Mouse (Mus musculus): ENCODE results near the gene Ptprk. TPM values are rescaled to one million over a fixed set of nuclear protein-coding genes. Genes with fewer than 3 reads are reported as not detected.

Gene Ptprk
- polyA plus RNA-seq, 1 experiment from 2014 or later, result 29.7 TPM

- Histone ChIP-seq H3K4me1 (replicated peaks; ENCODE audit: control insufficient read depth, insufficient read depth, low read length) (no peaks in the 10 kb centered on the region), H3K4me2 (ENCODE audit: low read depth, low read length, severe bottlenecking) (no peak overlapping the region), H3K9ac (ENCODE audit: low read length) (no peak overlapping the region), H3K27ac (ENCODE audit: low read depth, low read length) (no peak overlapping the region), H3K36me3 (ENCODE audit: control insufficient read depth, insufficient read depth, low read length) (no peaks in the 10 kb centered on the region), H3K27me3 (ENCODE audit: control insufficient read depth, insufficient read depth, low read length) (no peaks in the 10 kb centered on the region), H3K9me3 (ENCODE audit: control insufficient read depth, low read length) (no peaks in the 10 kb centered on the region), H3K4me3 (ENCODE audit: low read depth, low read length) (no peak overlapping the region)
- ATAC-seq (replicated peaks; ENCODE audit: low FRiP score) (no peak), DNase-seq (ENCODE audit: low spot score) (no peak)
- WGBS, result 87% methylated on average over 2 of the region's 2 CpGs
These were observed 24.3 kb downstream of the Ptprk start for GRCm38 (mm10) chr10:28098923-28099322.

DNA sequence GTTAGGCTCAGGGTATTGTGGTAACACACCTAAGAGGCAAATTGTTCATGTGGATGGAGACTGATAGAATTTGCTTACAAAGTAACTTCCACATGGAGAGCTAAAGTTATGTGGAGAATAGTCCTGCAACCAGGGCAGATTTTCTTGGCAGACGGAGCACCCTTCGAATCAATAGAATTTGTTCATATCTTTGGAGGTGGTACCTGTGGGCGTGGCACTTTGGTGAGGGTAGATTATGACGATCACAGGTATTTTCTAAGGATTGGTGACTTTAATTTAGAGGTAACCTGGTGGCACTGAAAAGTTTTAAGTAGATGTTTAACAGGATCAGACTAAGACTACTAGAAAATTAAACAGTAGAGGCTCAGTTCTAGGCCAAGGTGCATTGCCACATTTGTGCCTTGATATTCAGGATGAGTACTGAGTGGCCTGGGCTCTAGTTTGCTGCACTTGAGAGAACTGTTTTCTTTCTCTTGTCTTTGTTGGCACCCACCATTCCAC, 28.8 kb downstream of the Ptprk start:
- DNase-seq (ENCODE audit: low spot score) (no peak), ATAC-seq (replicated peaks; ENCODE audit: low FRiP score) (no peak)
- H3K4me3 ChIP-seq (ENCODE audit: low read depth, low read length), result no peak overlapping the region
- no peaks in the 10 kb centered on the region for H3K36me3 ChIP-seq (ENCODE audit: control insufficient read depth, insufficient read depth, low read length)
- H3K9me3 ChIP-seq (ENCODE audit: control insufficient read depth, low read length), result no peaks in the 10 kb centered on the region
- 96% methylated on average over 4 of the region's 4 CpGs for WGBS
- no peak overlapping the region for H3K9ac ChIP-seq (ENCODE audit: low read length)
- H3K4me2 ChIP-seq (ENCODE audit: low read depth, low read length, severe bottlenecking), result no peak overlapping the region
- no peak overlapping the region for H3K27ac ChIP-seq (ENCODE audit: low read depth, low read length)
- H3K4me1 ChIP-seq (replicated peaks; ENCODE audit: control insufficient read depth, insufficient read depth, low read length), result no peaks in the 10 kb centered on the region
- no peaks in the 10 kb centered on the region for H3K27me3 ChIP-seq (ENCODE audit: control insufficient read depth, insufficient read depth, low read length)

- H3K27me3 ChIP-seq (ENCODE audit: control insufficient read depth, insufficient read depth, low read length), result no peaks in the 10 kb centered on the region
- no peaks in the 10 kb centered on the region for H3K36me3 ChIP-seq (ENCODE audit: control insufficient read depth, insufficient read depth, low read length)
- no peak for ATAC-seq (replicated peaks; ENCODE audit: low FRiP score)
- H3K9me3 ChIP-seq (ENCODE audit: control insufficient read depth, low read length), result no peaks in the 10 kb centered on the region
- no peak overlapping the region for H3K9ac ChIP-seq (ENCODE audit: low read length)
- DNase-seq (ENCODE audit: low spot score), result no peak
- no peak overlapping the region for H3K27ac ChIP-seq (ENCODE audit: low read depth, low read length)
- no peak overlapping the region for H3K4me2 ChIP-seq (ENCODE audit: low read depth, low read length, severe bottlenecking)
- no peaks in the 10 kb centered on the region for H3K4me1 ChIP-seq (replicated peaks; ENCODE audit: control insufficient read depth, insufficient read depth, low read length)
- 77% methylated on average over 2 of the region's 2 CpGs for WGBS
- no peak overlapping the region for H3K4me3 ChIP-seq (ENCODE audit: low read depth, low read length)
These were observed 29.3 kb downstream of the Ptprk start for GRCm38 (mm10) chr10:28103924-28104323.

DNA sequence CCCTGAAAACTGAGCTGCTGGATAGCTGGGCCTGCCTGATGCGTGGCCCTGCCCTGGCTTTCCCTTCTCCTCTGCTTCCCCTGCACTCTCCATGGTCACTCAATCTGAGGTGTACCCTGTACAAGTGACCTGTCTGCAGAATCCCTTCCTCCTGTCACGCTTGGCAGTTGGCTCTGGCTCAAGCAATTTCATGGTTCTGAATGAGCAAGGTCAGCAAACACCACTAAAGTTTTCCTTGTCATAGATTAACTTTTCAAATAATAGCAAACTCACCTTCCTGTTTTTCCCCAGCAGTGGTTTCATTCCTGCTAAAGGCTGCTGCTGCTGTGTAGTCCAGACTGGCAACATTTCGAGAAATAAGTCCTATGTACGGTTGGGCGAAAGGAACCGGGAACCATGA, 30.6 kb downstream of the Ptprk start:
- no peak overlapping the region for H3K4me3 ChIP-seq (ENCODE audit: low read depth, low read length)
- DNase-seq (ENCODE audit: low spot score) (no peak), ATAC-seq (replicated peaks; ENCODE audit: low FRiP score) (no peak)
- H3K9me3 ChIP-seq (ENCODE audit: control insufficient read depth, low read length), result no peaks in the 10 kb centered on the region
- peaks cover 4% of the 10 kb centered on the region for H3K4me1 ChIP-seq (replicated peaks; ENCODE audit: control insufficient read depth, insufficient read depth, low read length)
- no peak overlapping the region for H3K27ac ChIP-seq (ENCODE audit: low read depth, low read length)
- WGBS, result 91% methylated on average over 6 of the region's 6 CpGs
- H3K36me3 ChIP-seq (ENCODE audit: control insufficient read depth, insufficient read depth, low read length), result no peaks in the 10 kb centered on the region
- no peak overlapping the region for H3K9ac ChIP-seq (ENCODE audit: low read length)
- H3K27me3 ChIP-seq (ENCODE audit: control insufficient read depth, insufficient read depth, low read length), result no peaks in the 10 kb centered on the region
- H3K4me2 ChIP-seq (ENCODE audit: low read depth, low read length, severe bottlenecking), result no peak overlapping the region

DNA sequence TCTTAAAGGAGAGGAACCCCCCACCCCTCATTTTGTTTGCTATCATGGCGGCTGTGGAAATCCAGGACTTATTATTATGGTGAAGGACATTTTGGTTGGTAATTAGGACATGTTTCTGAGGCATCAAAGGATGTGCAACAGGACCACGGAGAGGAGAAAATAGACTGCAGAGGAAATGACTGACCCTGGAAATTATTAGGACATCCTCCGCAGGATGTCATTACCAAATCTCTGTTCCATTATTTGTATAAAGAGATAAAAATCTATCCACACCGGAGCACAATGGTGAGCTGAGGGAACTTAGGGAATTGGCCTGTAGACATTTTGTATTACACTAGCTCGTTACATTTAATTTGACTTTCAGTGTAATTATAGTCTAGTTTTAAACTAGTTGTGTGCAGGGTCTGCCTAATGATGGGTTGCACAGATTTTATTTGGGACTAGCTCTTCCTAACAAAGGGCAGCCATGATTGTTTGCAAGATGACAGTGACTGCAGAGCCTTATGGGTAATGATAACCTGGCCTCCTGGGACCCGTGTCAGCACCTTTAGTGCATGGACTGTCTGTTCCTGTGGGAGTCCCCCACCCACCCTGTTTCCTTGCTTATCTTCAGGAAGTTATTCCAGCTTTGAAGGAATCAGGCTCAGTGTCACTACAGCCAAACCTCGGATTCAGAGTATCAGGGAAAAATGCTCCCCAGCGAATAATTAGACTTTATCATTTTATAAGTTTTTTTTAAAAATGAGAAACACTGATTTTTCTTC, 38.4 kb downstream of the Ptprk start:
- Histone ChIP-seq H3K27me3 (ENCODE audit: control insufficient read depth, insufficient read depth, low read length) (no peaks in the 10 kb centered on the region), H3K9me3 (ENCODE audit: control insufficient read depth, low read length) (no peaks in the 10 kb centered on the region), H3K4me3 (ENCODE audit: low read depth, low read length) (no peak overlapping the region), H3K4me2 (ENCODE audit: low read depth, low read length, severe bottlenecking) (no peak overlapping the region), H3K27ac (ENCODE audit: low read depth, low read length) (no peak overlapping the region), H3K9ac (ENCODE audit: low read length) (no peak overlapping the region), H3K36me3 (ENCODE audit: control insufficient read depth, insufficient read depth, low read length) (no peaks in the 10 kb centered on the region), H3K4me1 (replicated peaks; ENCODE audit: control insufficient read depth, insufficient read depth, low read length) (peaks cover 6% of the 10 kb centered on the region)
- ATAC-seq (replicated peaks; ENCODE audit: low FRiP score) (no peak), DNase-seq (ENCODE audit: low spot score) (no peak)
- 77% methylated on average over 8 of the region's 8 CpGs for WGBS

- DNase-seq (ENCODE audit: low spot score) (no peak), ATAC-seq (replicated peaks; ENCODE audit: low FRiP score) (no peak)
- H3K27ac ChIP-seq (ENCODE audit: low read depth, low read length), result no peak overlapping the region
- H3K27me3 ChIP-seq (ENCODE audit: control insufficient read depth, insufficient read depth, low read length), result no peaks in the 10 kb centered on the region
- H3K9ac ChIP-seq (ENCODE audit: low read length), result no peak overlapping the region
- H3K9me3 ChIP-seq (ENCODE audit: control insufficient read depth, low read length), result no peaks in the 10 kb centered on the region
- H3K4me2 ChIP-seq (ENCODE audit: low read depth, low read length, severe bottlenecking), result no peak overlapping the region
- no peak overlapping the region for H3K4me3 ChIP-seq (ENCODE audit: low read depth, low read length)
- no peaks in the 10 kb centered on the region for H3K36me3 ChIP-seq (ENCODE audit: control insufficient read depth, insufficient read depth, low read length)
- WGBS, result 79% methylated on average over 3 of the region's 3 CpGs
- H3K4me1 ChIP-seq (replicated peaks; ENCODE audit: control insufficient read depth, insufficient read depth, low read length), result peaks cover 6% of the 10 kb centered on the region
These were observed 39.3 kb downstream of the Ptprk start for GRCm38 (mm10) chr10:28113879-28114278.

GRCm38 (mm10) chr10:28116982-28117381, 42.4 kb downstream of the Ptprk start:
- no peaks in the 10 kb centered on the region for H3K27me3 ChIP-seq (ENCODE audit: control insufficient read depth, insufficient read depth, low read length)
- no peaks in the 10 kb centered on the region for H3K36me3 ChIP-seq (ENCODE audit: control insufficient read depth, insufficient read depth, low read length)
- H3K4me2 ChIP-seq (ENCODE audit: low read depth, low read length, severe bottlenecking), result no peak overlapping the region
- no peak for ATAC-seq (replicated peaks; ENCODE audit: low FRiP score)
- H3K9me3 ChIP-seq (ENCODE audit: control insufficient read depth, low read length), result no peaks in the 10 kb centered on the region
- no peak overlapping the region for H3K27ac ChIP-seq (ENCODE audit: low read depth, low read length)
- no peak for DNase-seq (ENCODE audit: low spot score)
- no peak overlapping the region for H3K9ac ChIP-seq (ENCODE audit: low read length)
- no peak overlapping the region for H3K4me3 ChIP-seq (ENCODE audit: low read depth, low read length)
- H3K4me1 ChIP-seq (replicated peaks; ENCODE audit: control insufficient read depth, insufficient read depth, low read length), result no peaks in the 10 kb centered on the region

GRCm38 (mm10) chr10:28118783-28119365, 44.3 kb downstream of the Ptprk start:
- H3K4me2 ChIP-seq (ENCODE audit: low read depth, low read length, severe bottlenecking), result no peak overlapping the region
- H3K27ac ChIP-seq (ENCODE audit: low read depth, low read length), result no peak overlapping the region
- no peak for DNase-seq (ENCODE audit: low spot score)
- no peaks in the 10 kb centered on the region for H3K36me3 ChIP-seq (ENCODE audit: control insufficient read depth, insufficient read depth, low read length)
- 91% methylated on average over 6 of the region's 6 CpGs for WGBS
- H3K9me3 ChIP-seq (ENCODE audit: control insufficient read depth, low read length), result no peaks in the 10 kb centered on the region
- no peak for ATAC-seq (replicated peaks; ENCODE audit: low FRiP score)
- no peaks in the 10 kb centered on the region for H3K27me3 ChIP-seq (ENCODE audit: control insufficient read depth, insufficient read depth, low read length)
- no peaks in the 10 kb centered on the region for H3K4me1 ChIP-seq (replicated peaks; ENCODE audit: control insufficient read depth, insufficient read depth, low read length)
- H3K4me3 ChIP-seq (ENCODE audit: low read depth, low read length), result no peak overlapping the region
- H3K9ac ChIP-seq (ENCODE audit: low read length), result no peak overlapping the region

- H3K4me1 ChIP-seq (replicated peaks; ENCODE audit: control insufficient read depth, insufficient read depth, low read length), result no peaks in the 10 kb centered on the region
- no peaks in the 10 kb centered on the region for H3K27me3 ChIP-seq (ENCODE audit: control insufficient read depth, insufficient read depth, low read length)
- H3K4me2 ChIP-seq (ENCODE audit: low read depth, low read length, severe bottlenecking), result no peak overlapping the region
- ATAC-seq (replicated peaks; ENCODE audit: low FRiP score) (no peak), DNase-seq (ENCODE audit: low spot score) (no peak)
- H3K36me3 ChIP-seq (ENCODE audit: control insufficient read depth, insufficient read depth, low read length), result no peaks in the 10 kb centered on the region
- H3K9me3 ChIP-seq (ENCODE audit: control insufficient read depth, low read length), result no peaks in the 10 kb centered on the region
- H3K27ac ChIP-seq (ENCODE audit: low read depth, low read length), result no peak overlapping the region
- WGBS, result 96% methylated on average over 4 of the region's 4 CpGs
- H3K4me3 ChIP-seq (ENCODE audit: low read depth, low read length), result no peak overlapping the region
- no peak overlapping the region for H3K9ac ChIP-seq (ENCODE audit: low read length)
These were observed 49.3 kb downstream of the Ptprk start for GRCm38 (mm10) chr10:28123881-28124280.
